Mouse (Mus musculus) liver, postnatal 0 days (tissue): ENCODE measurements around the gene Tmem82. TPM values are rescaled to one million over a fixed set of nuclear protein-coding genes. Genes with fewer than 3 reads are reported as not detected.

Source experiments
- ATAC-seq: fragments of 200-750 bp; cut with Nextera tagmentation; 2 replicates; pipeline ENCODE4 v1.8.0; 2017; ENCODE audit warnings: mild to moderate bottlenecking, moderate library complexity
- DNase-seq: peaks from one replicate; pipeline ENCODE4 v3.0.0-alpha.2; 2016
- H3K27ac ChIP-seq: fragments of 300-500 bp; sonication (generic); 2 replicates; pipeline ENCODE4 v1.5.1; 2014; ENCODE audit warnings: antibody characterized with exemption, moderate library complexity, mild to moderate bottlenecking, low read depth
- H3K27me3 ChIP-seq: fragments of 300-500 bp; sonication (generic); 2 replicates; pipeline ENCODE4 v1.6.1; 2014; ENCODE audit warnings: low read length, control low read depth, mixed read lengths; ENCODE audit not compliant: insufficient read depth
- H3K36me3 ChIP-seq: fragments of 300-500 bp; sonication (generic); replicated peaks from 2 replicates; pipeline ENCODE4 v1.6.1; 2014; ENCODE audit warnings: mild to moderate bottlenecking, control low read depth, low read length, moderate library complexity, mixed read lengths; ENCODE audit not compliant: insufficient read depth
- H3K4me1 ChIP-seq: fragments of 300-500 bp; sonication (generic); 2 replicates; pipeline ENCODE4 v1.6.1; 2014; ENCODE audit warnings: antibody characterized with exemption, mild to moderate bottlenecking, control low read depth; ENCODE audit not compliant: insufficient read depth
- H3K4me2 ChIP-seq: fragments of 300-500 bp; sonication (generic); 2 replicates; pipeline ENCODE4 v1.6.1; 2014; ENCODE audit warnings: low read depth, mild to moderate bottlenecking, low read length, moderate library complexity, mixed read lengths
- H3K4me3 ChIP-seq: fragments of 300-500 bp; sonication (generic); 2 replicates; pipeline ENCODE4 v1.5.1; 2014; ENCODE audit warnings: low read depth, low read length
- H3K9ac ChIP-seq: fragments of 300-500 bp; sonication (generic); replicated peaks from 2 replicates; pipeline ENCODE4 v1.6.1; 2014; ENCODE audit warnings: mild to moderate bottlenecking, moderate library complexity
- H3K9me3 ChIP-seq: fragments of 300-500 bp; sonication (generic); 2 replicates; pipeline ENCODE4 v1.6.1; 2016; ENCODE audit warnings: mild to moderate bottlenecking, control low read depth, low read length, mixed read lengths
- CTCF ChIP-seq: sonication (generic); IDR thresholded peaks from 2 replicates; pipeline ENCODE4 v1.5.1; 2016; ENCODE audit warnings: antibody characterized with exemption, low read depth
- EP300 ChIP-seq: IDR thresholded peaks from 2 replicates; pipeline ENCODE4 v1.6.1; 2016; ENCODE audit warnings: antibody characterized with exemption, low read depth, mild to moderate bottlenecking
- WGBS: fragments of 180-500 bp; shearing (Covaris S2); extraction: QIAGEN DNeasy Blood & Tissue Kit; methylation state at CpG from one replicate; pipeline ENCODE4 v1.1.7; 2014; ENCODE audit not compliant: insufficient replicate concordance; 5-methylcytosine and 5-hydroxymethylcytosine counted together
- polyA plus RNA-seq: library from polyadenylated mRNA; unstranded; fragments of >200 nt; fragmentation: Nextera tagmentation; extraction: Ambion mirVana; gene quantifications from 2 replicates; pipeline ENCODE4 v1.2.1, GENCODE M21; 2015

The Tmem82 gene
- polyA plus RNA-seq, 1 experiment from 2014 or later = 17.3 TPM

- peaks cover 27% of the 10 kb centered on the region for H3K4me1 ChIP-seq
- no peak overlapping the region for H3K9ac ChIP-seq
- ATAC-seq (no peak), DNase-seq (no peak)
- H3K27ac ChIP-seq = no peak overlapping the region
- no peak overlapping the region for H3K4me2 ChIP-seq
- H3K27me3 ChIP-seq = no peaks in the 10 kb centered on the region
- no peaks in the 10 kb centered on the region for H3K9me3 ChIP-seq
- H3K36me3 ChIP-seq = no peaks in the 10 kb centered on the region
- no peak overlapping the region for H3K4me3 ChIP-seq
- WGBS = 74% methylated on average over 4 of the region's 4 CpGs
- TF ChIP-seq CTCF = peak; percentile 39
- no peak for TF ChIP-seq EP300
Measured at GRCm38 (mm10) chr4:141659739-141660138, 41.3 kb upstream of the Tmem82 start.

DNA sequence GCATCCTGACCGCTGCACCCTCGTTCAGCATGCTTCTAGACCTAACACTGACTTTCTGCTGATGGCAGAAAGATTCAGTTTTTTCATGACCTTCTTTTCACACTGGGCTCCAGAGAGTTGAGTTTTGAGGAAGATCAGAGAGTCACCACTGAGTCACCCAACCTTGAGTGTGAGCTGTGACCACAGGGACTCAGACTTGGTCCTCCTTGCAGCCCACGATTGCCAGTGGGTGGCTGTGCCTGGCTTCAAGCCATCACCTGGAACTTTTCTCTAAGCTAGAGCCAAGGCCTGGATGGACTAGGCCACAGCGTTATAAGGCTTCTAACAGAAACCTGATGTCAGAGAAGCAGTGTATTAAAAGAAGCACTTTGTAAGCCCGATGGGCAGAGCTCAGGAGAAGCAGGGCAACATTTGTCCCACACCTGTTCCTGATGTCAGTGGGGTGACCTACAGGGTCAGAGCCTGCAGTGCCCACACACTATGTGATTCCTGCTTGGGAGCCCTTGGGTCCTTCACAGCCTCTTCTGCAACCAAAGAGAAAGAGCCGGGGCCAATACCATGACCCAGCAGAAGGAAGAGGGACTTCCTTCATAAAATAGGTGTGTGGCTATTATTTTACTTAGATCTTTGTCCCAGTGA lies 40.5 kb upstream of the Tmem82 start:
- Histone ChIP-seq H3K36me3 (no peaks in the 10 kb centered on the region), H3K27ac (no peak overlapping the region), H3K4me2 (no peak overlapping the region), H3K27me3 (no peaks in the 10 kb centered on the region), H3K9me3 (no peaks in the 10 kb centered on the region), H3K4me1 (peaks cover 20% of the 10 kb centered on the region), H3K9ac (no peak overlapping the region), H3K4me3 (no peak overlapping the region)
- DNase-seq (no peak), ATAC-seq (no peak)
- no peak for TF ChIP-seq CTCF
- WGBS = 87% methylated on average over 6 of the region's 6 CpGs

GRCm38 (mm10) chr4:141656932-141657331 lies 38.5 kb upstream of the Tmem82 start:
- no peaks in the 10 kb centered on the region for H3K9me3 ChIP-seq
- no peaks in the 10 kb centered on the region for H3K27me3 ChIP-seq
- H3K9ac ChIP-seq = no peak overlapping the region
- H3K36me3 ChIP-seq = no peaks in the 10 kb centered on the region
- peak; percentile 77 for ATAC-seq
- no peak overlapping the region for H3K4me3 ChIP-seq
- no peak for TF ChIP-seq EP300
- no peak for TF ChIP-seq CTCF
- H3K27ac ChIP-seq = 0 out of 2 replicates have a peak overlapping the region, but pooled peaks have one; percentile 30
- DNase-seq = peak; percentile 45
- H3K4me1 ChIP-seq = peaks cover 19% of the 10 kb centered on the region
- WGBS = 69% methylated on average over 8 of the region's 8 CpGs
- H3K4me2 ChIP-seq = no peak overlapping the region

DNA sequence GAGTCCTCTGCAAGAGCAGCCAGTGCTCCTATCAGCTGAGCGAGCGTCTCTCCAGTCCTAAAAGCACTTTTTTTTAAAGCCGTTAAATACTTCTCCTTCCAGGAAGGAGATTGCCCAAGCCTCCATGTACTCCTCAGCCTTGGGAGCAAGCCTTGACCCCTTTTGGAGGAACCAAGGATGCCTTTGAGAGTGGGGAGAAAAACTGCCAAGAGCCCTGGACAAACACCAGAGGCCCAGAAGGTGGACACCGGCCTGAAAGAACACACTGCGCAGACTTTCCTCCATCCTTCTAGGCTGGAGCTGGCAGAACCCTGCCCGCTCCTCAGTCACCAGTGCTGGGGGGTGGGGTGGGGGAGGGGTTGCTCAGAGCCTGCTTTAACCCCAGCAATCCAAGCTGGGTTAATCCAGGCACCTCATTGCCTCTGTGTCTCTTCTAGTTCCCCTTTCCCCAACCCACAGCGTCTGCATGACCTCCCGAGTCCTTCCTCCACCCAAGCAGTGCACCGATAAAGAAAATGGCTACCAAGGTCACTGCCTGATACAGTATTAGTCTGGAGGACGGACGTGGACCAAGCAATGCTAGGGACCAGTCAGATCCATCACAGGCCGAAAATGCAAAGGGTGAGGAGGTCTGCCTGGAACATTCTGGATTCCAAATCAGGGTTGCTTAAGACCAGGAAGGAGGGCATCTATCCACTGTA lies 37.6 kb upstream of the Tmem82 start:
- no peaks in the 10 kb centered on the region for H3K36me3 ChIP-seq
- 45% methylated on average over 12 of the region's 12 CpGs for WGBS
- peak; percentile 29 for ATAC-seq
- peak overlapping the region; percentile 62 for H3K27ac ChIP-seq
- H3K9ac ChIP-seq = no peak overlapping the region
- H3K27me3 ChIP-seq = no peaks in the 10 kb centered on the region
- no peak for TF ChIP-seq CTCF
- no peak for TF ChIP-seq EP300
- H3K4me2 ChIP-seq = no peak overlapping the region
- no peak overlapping the region for H3K4me3 ChIP-seq
- no peaks in the 10 kb centered on the region for H3K9me3 ChIP-seq
- DNase-seq = no peak
- H3K4me1 ChIP-seq = peaks cover 19% of the 10 kb centered on the region

DNA sequence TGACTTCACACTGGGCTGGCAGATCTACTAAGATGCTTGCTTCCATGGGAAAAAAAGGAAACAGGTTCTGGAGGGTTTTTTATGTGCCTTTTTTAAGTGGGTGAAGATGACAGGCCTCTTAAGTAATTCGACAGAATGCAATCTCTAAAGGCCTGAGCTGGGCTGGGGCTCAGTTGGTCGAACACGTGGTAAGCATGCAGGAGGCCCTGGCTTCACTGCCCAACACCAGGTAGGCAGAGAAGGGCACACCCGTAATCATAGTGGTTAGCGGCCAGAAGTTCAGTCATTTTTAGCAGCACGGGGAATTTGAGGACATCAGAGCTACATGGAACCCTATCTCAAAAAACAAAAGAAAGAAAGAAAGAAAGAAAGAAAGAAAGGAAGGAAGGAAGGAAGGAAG lies 36.1 kb upstream of the Tmem82 start:
- no peak overlapping the region for H3K4me2 ChIP-seq
- H3K27ac ChIP-seq = no peak overlapping the region
- no peak overlapping the region for H3K4me3 ChIP-seq
- TF ChIP-seq EP300 = no peak
- TF ChIP-seq CTCF = no peak
- WGBS = 88% methylated on average over 6 of the region's 6 CpGs
- no peaks in the 10 kb centered on the region for H3K27me3 ChIP-seq
- H3K36me3 ChIP-seq = no peaks in the 10 kb centered on the region
- no peak overlapping the region for H3K9ac ChIP-seq
- no peaks in the 10 kb centered on the region for H3K9me3 ChIP-seq
- ATAC-seq = no peak
- no peak for DNase-seq
- H3K4me1 ChIP-seq = peaks cover 19% of the 10 kb centered on the region

DNA sequence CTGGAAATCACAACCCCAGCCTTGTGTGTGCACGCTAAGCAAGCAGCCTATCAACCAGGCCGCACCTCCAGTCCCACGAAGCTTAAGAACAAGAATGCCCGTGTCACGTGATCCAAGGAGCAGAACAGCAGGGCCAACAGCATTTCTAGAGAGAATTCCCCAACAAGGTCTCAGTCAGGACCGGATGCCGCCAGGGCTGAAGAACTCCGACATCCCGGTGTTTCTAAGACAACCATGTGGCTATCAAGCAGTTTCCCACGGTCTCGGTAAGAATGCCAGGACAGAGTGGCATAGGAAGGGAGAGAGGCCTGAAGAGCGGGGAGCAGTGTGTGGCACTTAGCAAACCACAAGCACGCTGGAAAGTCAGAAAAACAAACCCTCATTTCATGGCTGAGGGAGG lies 35.4 kb upstream of the Tmem82 start:
- 88% methylated on average over 13 of the region's 13 CpGs for WGBS
- Histone ChIP-seq H3K36me3 (no peaks in the 10 kb centered on the region; the same call in 1 of the 2 replicates), H3K9me3 (no peaks in the 10 kb centered on the region), H3K4me1 (peaks cover 19% of the 10 kb centered on the region), H3K4me2 (no peak overlapping the region), H3K27ac (no peak overlapping the region), H3K4me3 (no peak overlapping the region), H3K9ac (no peak overlapping the region), H3K27me3 (no peaks in the 10 kb centered on the region)
- ATAC-seq (no peak), DNase-seq (no peak)
- TF ChIP-seq EP300 (no peak), CTCF (no peak)
